Mouse (Mus musculus): ENCODE measurements around the gene Pcdh20.

- no peak for TF ChIP-seq POLR2A (IDR thresholded peaks at IDR 0.05; ENCODE audit: low read depth, low read length)
- TF ChIP-seq CTCF (IDR thresholded peaks at IDR 0.05; ENCODE audit: extremely low read depth, insufficient read depth, insufficient read length, insufficient replicate concordance), result no peak
These were observed 1.8 kb downstream of the Pcdh20 start for GRCm38 (mm10) chr14:88469361-88469760.
